ENCODE assay signal across 8 mouse cellular contexts in the genomic region with DNA sequence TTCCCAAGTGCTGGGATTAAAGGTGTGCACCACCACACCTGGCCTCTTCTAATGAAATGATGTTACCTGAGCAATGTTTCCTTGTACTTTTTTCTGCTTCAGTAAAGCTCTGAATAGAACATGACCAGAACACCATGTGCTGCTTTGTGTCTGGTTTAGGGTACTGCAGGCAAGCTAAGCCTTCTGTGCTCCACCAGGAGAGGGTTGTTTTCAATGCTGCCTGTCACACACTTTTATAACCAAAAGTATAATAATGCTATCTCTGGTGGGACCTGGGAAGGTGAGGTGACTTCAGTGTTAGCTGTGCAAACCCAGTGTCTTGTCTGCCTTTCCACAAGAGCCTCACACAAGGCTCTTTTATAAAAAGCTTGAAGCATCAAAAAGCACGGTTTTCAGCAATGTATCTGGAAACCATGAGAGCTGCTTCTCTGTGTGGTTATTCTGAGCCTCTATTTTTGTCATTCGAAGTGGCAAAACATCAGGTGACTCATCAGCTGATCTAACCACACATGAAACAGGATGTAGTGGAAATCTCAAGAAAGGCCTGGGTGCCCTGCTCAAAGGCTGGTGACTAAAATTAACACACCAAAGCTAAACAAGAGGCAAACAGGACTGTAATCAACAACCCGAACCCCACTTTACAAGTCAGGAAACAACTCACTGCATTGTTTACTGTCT. TPM values are rescaled to one million over a fixed set of nuclear protein-coding genes. Genes with fewer than 3 reads are reported as not detected.
DNase-seq lines count a peak whose midpoint lies in the region; ATAC-seq and TF ChIP-seq lines count a peak whose summit lies in the region.

No protein-coding gene starts in this region.

- WGBS in liver, adult 2 months, result 55% methylated on average over 3 of the region's 3 CpGs
- WGBS in liver, embryonic 11.5 days, result 50% methylated on average over 3 of the region's 3 CpGs
- 16% methylated on average over 3 of the region's 3 CpGs for WGBS in heart, postnatal 0 days
- WGBS in spleen, adult 2 months, result 7% methylated on average over 3 of the region's 3 CpGs
- WGBS in midbrain, embryonic 11.5 days, result 86% methylated on average over 3 of the region's 3 CpGs

- H3K4me1 ChIP-seq in liver, adult 2 months (ENCODE audit: control insufficient read depth, insufficient read depth, low read length), result no peaks in the 10 kb centered on the region; the same call in 1 of the 2 replicates
- no peaks in the 10 kb centered on the region for H3K4me1 ChIP-seq in liver, embryonic 11.5 days (replicated peaks; ENCODE audit: control insufficient read depth, insufficient read depth, low read length)
- H3K4me1 ChIP-seq in heart, postnatal 0 days (ENCODE audit: control insufficient read depth, insufficient read depth), result peaks cover 21% of the 10 kb centered on the region
- H3K4me1 ChIP-seq in spleen, adult 2 months (ENCODE audit: control insufficient read depth, insufficient read depth, insufficient read length), result peaks cover 45% of the 10 kb centered on the region
- H3K4me1 ChIP-seq in midbrain, embryonic 11.5 days (ENCODE audit: control insufficient read depth, insufficient read depth, low read length), result peaks cover 8% of the 10 kb centered on the region

- ATAC-seq in liver, embryonic 11.5 days (replicated peaks; ENCODE audit: low FRiP score), result no peak
- peak; percentile 94 for ATAC-seq in activated CD4-positive, CD25-positive, alpha-beta regulatory T cell, adult 4 months
- peak; percentile 63 for ATAC-seq in heart, postnatal 0 days (ENCODE audit: insufficient read depth, low read depth)
- no peak for ATAC-seq in megakaryocyte-erythroid progenitor cell, adult 5-6 weeks (replicated peaks; ENCODE audit: low FRiP score, low TSS enrichment, poor library complexity, severe bottlenecking)
- no peak for ATAC-seq in midbrain, embryonic 11.5 days (ENCODE audit: low FRiP score)

- no peaks in the 10 kb centered on the region for H3K27me3 ChIP-seq in liver, adult 2 months (ENCODE audit: control insufficient read depth, insufficient read depth, low read length)
- no peaks in the 10 kb centered on the region for H3K27me3 ChIP-seq in liver, embryonic 11.5 days (replicated peaks; ENCODE audit: control insufficient read depth, insufficient read depth, low read length)
- H3K27me3 ChIP-seq in heart, postnatal 0 days (ENCODE audit: control insufficient read depth, insufficient read depth, low read length), result no peaks in the 10 kb centered on the region
- H3K27me3 ChIP-seq in spleen, adult 2 months (ENCODE audit: control insufficient read depth, insufficient read depth, low read length), result no peaks in the 10 kb centered on the region
- H3K27me3 ChIP-seq in midbrain, embryonic 11.5 days (ENCODE audit: control insufficient read depth, insufficient read depth, low read length), result no peaks in the 10 kb centered on the region

- H3K27ac ChIP-seq in liver, adult 2 months (replicated peaks; ENCODE audit: insufficient read depth, low read depth, low read length), result no peak overlapping the region
- H3K27ac ChIP-seq in liver, embryonic 11.5 days (ENCODE audit: low read depth, low read length), result no peak overlapping the region
- peak overlapping the region; percentile 76 for H3K27ac ChIP-seq in heart, postnatal 0 days (ENCODE audit: low read depth)
- H3K27ac ChIP-seq in spleen, adult 2 months (ENCODE audit: insufficient read depth, low read length), result peak overlapping the region; percentile 100
- no peak overlapping the region for H3K27ac ChIP-seq in midbrain, embryonic 11.5 days (ENCODE audit: low read depth, low read length)

- no peak overlapping the region for H3K9ac ChIP-seq in liver, adult 2 months (ENCODE audit: low read depth, low read length)
- H3K9ac ChIP-seq in liver, embryonic 11.5 days (ENCODE audit: low read depth, low read length), result no peak overlapping the region
- H3K9ac ChIP-seq in heart, postnatal 0 days (replicated peaks; ENCODE audit: low read depth, low read length), result no peak overlapping the region
- H3K9ac ChIP-seq in midbrain, embryonic 11.5 days (ENCODE audit: low read length), result no peak overlapping the region

- peaks cover 9% of the 10 kb centered on the region; the same call in 1 of the 2 replicates for H3K79me2 ChIP-seq in liver, adult 2 months (ENCODE audit: control insufficient read depth, insufficient read depth, low read length)

- peak; percentile 39 for DNase-seq in liver, adult 2 months (ENCODE audit: extremely low read depth, low read depth, low spot score)
- no peak for DNase-seq in liver, embryonic 11.5 days (ENCODE audit: low spot score)
- DNase-seq in heart, postnatal 0 days (ENCODE audit: low spot score), result peak; percentile 60
- peak; percentile 69 to 96 for DNase-seq in spleen, adult 2 months (ENCODE audit: low read depth in 1 of 2, low spot score in 2 of 2)
- no peak for DNase-seq in midbrain, embryonic 11.5 days (ENCODE audit: low spot score, missing footprints)
- no peak for DNase-seq in kidney, postnatal 4 days

- no peak overlapping the region for H3K4me3 ChIP-seq in liver, adult 2 months (ENCODE audit: insufficient read depth, low read depth, low read length)
- no peak overlapping the region for H3K4me3 ChIP-seq in liver, embryonic 11.5 days (ENCODE audit: low read depth, low read length)
- H3K4me3 ChIP-seq in heart, postnatal 0 days (ENCODE audit: low read depth, low read length), result no peak overlapping the region
- H3K4me3 ChIP-seq in spleen, adult 2 months (ENCODE audit: extremely low read depth, insufficient read depth, insufficient read length), result no peak overlapping the region
- no peak overlapping the region for H3K4me3 ChIP-seq in midbrain, embryonic 11.5 days (ENCODE audit: low read depth, low read length)

- no peak overlapping the region for H3K4me2 ChIP-seq in liver, embryonic 11.5 days
- no peak overlapping the region for H3K4me2 ChIP-seq in heart, postnatal 0 days (ENCODE audit: low read depth, low read length)
- no peak overlapping the region for H3K4me2 ChIP-seq in midbrain, embryonic 11.5 days

- no peak for TF ChIP-seq POLR2A in liver, adult 2 months (IDR thresholded peaks at IDR 0.05; ENCODE audit: extremely low read depth, insufficient read depth, low read length)
- no peak for TF ChIP-seq POLR2A in spleen, adult 2 months (IDR thresholded peaks at IDR 0.05; ENCODE audit: low read depth, low read length)

- no peak for TF ChIP-seq EP300 in heart, postnatal 0 days (IDR thresholded peaks at IDR 0.05; ENCODE audit: low read depth)

- no peak for TF ChIP-seq CTCF in liver, adult 2 months (IDR thresholded peaks at IDR 0.05; ENCODE audit: low read depth, low read length)
- peak; percentile 15; the same call in 1 of the 2 replicates for TF ChIP-seq CTCF in heart, postnatal 0 days (IDR thresholded peaks at IDR 0.05; ENCODE audit: low read depth)
- no peak for TF ChIP-seq CTCF in spleen, adult 2 months (IDR thresholded peaks at IDR 0.05; ENCODE audit: extremely low read depth, insufficient read depth, insufficient read length, insufficient replicate concordance)

- no peaks in the 10 kb centered on the region for H3K9me3 ChIP-seq in liver, embryonic 11.5 days (ENCODE audit: control insufficient read depth, low read length)
- H3K9me3 ChIP-seq in heart, postnatal 0 days (replicated peaks; ENCODE audit: control insufficient read depth, low read length), result no peaks in the 10 kb centered on the region
- H3K9me3 ChIP-seq in midbrain, embryonic 11.5 days (ENCODE audit: control insufficient read depth, low read length), result no peaks in the 10 kb centered on the region

- peaks cover 70% of the 10 kb centered on the region for H3K36me3 ChIP-seq in liver, adult 2 months (ENCODE audit: control insufficient read depth, insufficient read depth, low read length)
- H3K36me3 ChIP-seq in liver, embryonic 11.5 days (ENCODE audit: control insufficient read depth, insufficient read depth, low read length), result peaks cover 12% of the 10 kb centered on the region; the same call in 1 of the 2 replicates
- peaks cover 74% of the 10 kb centered on the region for H3K36me3 ChIP-seq in heart, postnatal 0 days (replicated peaks; ENCODE audit: control insufficient read depth, insufficient read depth, low read length)
- peaks cover 24% of the 10 kb centered on the region for H3K36me3 ChIP-seq in spleen, adult 2 months (ENCODE audit: control insufficient read depth, insufficient read depth, low read length)
- no peaks in the 10 kb centered on the region; the same call in 1 of the 2 replicates for H3K36me3 ChIP-seq in midbrain, embryonic 11.5 days (ENCODE audit: control insufficient read depth, insufficient read depth, low read length)

RNA-seq across cellular contexts. Expression of a gene that starts 33.9 kb away (rescaled TPM):
- total RNA-seq in liver, adult 2 months (2014; rRNA removed), result 29.7 and 33.4 TPM in 2 replicates
- polyA plus RNA-seq in liver, adult 2 months (2012; rRNA removed), result 49.3 and 58.0 TPM in 2 replicates
- 45.9 and 47.5 TPM in 2 replicates for polyA plus RNA-seq in liver, embryonic 11.5 days (2014; fragmentation: Nextera tagmentation; extraction: Ambion mirVana)
- 10 to 100 TPM; 12.7 to 15.2 TPM for polyA plus RNA-seq in activated CD4-positive, CD25-positive, alpha-beta regulatory T cell, adult 4 months (2017; shearing (Covaris generic))
- 32.3 and 36.1 TPM in 2 replicates for total RNA-seq in heart, postnatal 0 days (2014; rRNA removed; ENCODE audit: low replicate concordance)
- 24.3 and 26.3 TPM in 2 replicates for polyA plus RNA-seq in heart, postnatal 0 days (2015; fragmentation: Nextera tagmentation; extraction: Ambion mirVana)
- 53.1 and 69.6 TPM in 2 replicates for polyA plus RNA-seq in spleen, adult 2 months (2012; rRNA removed)
- 36.3 and 51.2 TPM in 2 replicates for total RNA-seq in megakaryocyte-erythroid progenitor cell, adult 5-6 weeks (2014; fragmentation: Nextera tagmentation)
- total RNA-seq in megakaryocyte-erythroid progenitor cell, adult 5-6 weeks (2017), result 31.0 and 32.2 TPM in 2 replicates
- polyA plus RNA-seq in midbrain, embryonic 11.5 days (2014; fragmentation: Nextera tagmentation; extraction: Ambion mirVana), result 33.3 and 34.0 TPM in 2 replicates

Comparison
In these comparisons a context has a peak if more than half of its experiments do, and no peak if none do; other contexts are left out.
1. DNase-seq: peak in liver, adult 2 months (single experiment), heart, postnatal 0 days (single experiment) and spleen, adult 2 months (2 of 2); none in liver, embryonic 11.5 days (single experiment), midbrain, embryonic 11.5 days (single experiment) and kidney, postnatal 4 days (0 of 2).
2. H3K27ac ChIP-seq: peak in heart, postnatal 0 days (single experiment) and spleen, adult 2 months (single experiment); none in liver, adult 2 months (single experiment), liver, embryonic 11.5 days (single experiment) and midbrain, embryonic 11.5 days (single experiment).
3. ATAC-seq: peak in activated CD4-positive, CD25-positive, alpha-beta regulatory T cell, adult 4 months (single experiment) and heart, postnatal 0 days (single experiment); none in liver, embryonic 11.5 days (single experiment), megakaryocyte-erythroid progenitor cell, adult 5-6 weeks (single experiment) and midbrain, embryonic 11.5 days (single experiment).